Mouse (Mus musculus): ENCODE data around the gene Vmn2r8. TPM values are rescaled to one million over a fixed set of nuclear protein-coding genes. Genes with fewer than 3 reads are reported as not detected.
"Not testable (repeated sequence)": the region's sequence is repeated elsewhere in the genome, so short reads cannot be mapped to it uniquely, and the experiment has no call there.

The Vmn2r8 gene
- not detected in 2 replicates for polyA plus RNA-seq (2015; fragmentation: Nextera tagmentation; extraction: Ambion mirVana)

GRCm38 (mm10) chr5:108808750-108809149, at the start of gene Vmn2r8:
Gene Vmn2r8 (minus strand): TSS chr5:108808850.
- ATAC-seq (ENCODE audit: insufficient read depth); H3K4me2 ChIP-seq; H3K27me3 ChIP-seq; H3K9ac ChIP-seq; H3K4me1 ChIP-seq (replicated peaks); H3K27ac ChIP-seq (replicated peaks); H3K4me3 ChIP-seq (replicated peaks); H3K9me3 ChIP-seq (replicated peaks); H3K36me3 ChIP-seq (replicated peaks): not testable (repeated sequence)
- WGBS (ENCODE audit: insufficient replicate concordance), result 49% methylated on average over 2 of the region's 2 CpGs

GRCm38 (mm10) chr5:108852501-108852900, 43.9 kb upstream of the Vmn2r8 start, which contains the start of gene Vmn2r9:
Gene Vmn2r9 (minus strand): TSS chr5:108852601.
- not testable (repeated sequence) for H3K4me2 ChIP-seq; H3K9ac ChIP-seq; H3K9me3 ChIP-seq (replicated peaks); H3K4me1 ChIP-seq (replicated peaks); H3K27me3 ChIP-seq; H3K4me3 ChIP-seq (replicated peaks); ATAC-seq (ENCODE audit: insufficient read depth); H3K27ac ChIP-seq (replicated peaks); H3K36me3 ChIP-seq (replicated peaks)
- WGBS (ENCODE audit: insufficient replicate concordance), result 35% methylated on average over 1 of the region's 1 CpGs

- H3K4me1 ChIP-seq (replicated peaks), result no peaks in the 10 kb centered on the region
- H3K27ac ChIP-seq (replicated peaks), result no peak overlapping the region
- WGBS (ENCODE audit: insufficient replicate concordance), result 11% methylated on average over 1 of the region's 1 CpGs
- no peaks in the 10 kb centered on the region for H3K9me3 ChIP-seq (replicated peaks)
- no peaks in the 10 kb centered on the region for H3K27me3 ChIP-seq
- H3K4me3 ChIP-seq (replicated peaks), result no peak overlapping the region
- no peaks in the 10 kb centered on the region for H3K36me3 ChIP-seq (replicated peaks)
- H3K4me2 ChIP-seq, result no peak overlapping the region
- no peak overlapping the region for H3K9ac ChIP-seq
- no peak for ATAC-seq (ENCODE audit: insufficient read depth)
Measured at GRCm38 (mm10) chr5:108849466-108849865, 40.8 kb upstream of the Vmn2r8 start.

GRCm38 (mm10) chr5:108836156-108836555, 27.5 kb upstream of the Vmn2r8 start:
- H3K4me2 ChIP-seq, result no peak overlapping the region
- H3K27ac ChIP-seq (replicated peaks), result no peak overlapping the region
- peak; percentile 18; the same call in 1 of the 2 replicates for ATAC-seq (ENCODE audit: insufficient read depth)
- H3K36me3 ChIP-seq (replicated peaks), result no peaks in the 10 kb centered on the region
- H3K4me1 ChIP-seq (replicated peaks), result no peaks in the 10 kb centered on the region
- no peak overlapping the region for H3K9ac ChIP-seq
- no peaks in the 10 kb centered on the region for H3K9me3 ChIP-seq (replicated peaks)
- H3K4me3 ChIP-seq (replicated peaks), result no peak overlapping the region
- WGBS (ENCODE audit: insufficient replicate concordance), result 43% methylated on average over 1 of the region's 1 CpGs
- H3K27me3 ChIP-seq, result no peaks in the 10 kb centered on the region

- whole genome bisulfite sequencing (ENCODE audit: insufficient replicate concordance), result 65% methylated on average over 2 of the region's 2 CpGs
Measured at GRCm38 (mm10) chr5:108823276-108823675, 14.6 kb upstream of the Vmn2r8 start.

GRCm38 (mm10) chr5:108803646-108804045, 5.0 kb downstream of the Vmn2r8 start:
- H3K4me3 ChIP-seq (replicated peaks), result no peak overlapping the region
- no peak overlapping the region for H3K27ac ChIP-seq (replicated peaks)
- no peaks in the 10 kb centered on the region for H3K4me1 ChIP-seq (replicated peaks)
- 24% methylated on average over 1 of the region's 1 CpGs for WGBS (ENCODE audit: insufficient replicate concordance)
- H3K4me2 ChIP-seq, result no peak overlapping the region
- no peaks in the 10 kb centered on the region for H3K9me3 ChIP-seq (replicated peaks)
- no peaks in the 10 kb centered on the region for H3K36me3 ChIP-seq (replicated peaks)
- no peaks in the 10 kb centered on the region for H3K27me3 ChIP-seq
- no peak for ATAC-seq (ENCODE audit: insufficient read depth)
- H3K9ac ChIP-seq, result no peak overlapping the region

More at GRCm38 (mm10) chr5:108823276-108823675, 14.6 kb upstream of the Vmn2r8 start:
- Histone ChIP-seq H3K9ac (no peak overlapping the region), H3K27me3 (no peaks in the 10 kb centered on the region), H3K4me1 (replicated peaks) (no peaks in the 10 kb centered on the region), H3K36me3 (replicated peaks) (no peaks in the 10 kb centered on the region), H3K4me3 (replicated peaks) (no peak overlapping the region), H3K4me2 (no peak overlapping the region), H3K27ac (replicated peaks) (no peak overlapping the region), H3K9me3 (replicated peaks) (no peaks in the 10 kb centered on the region)
- no peak for ATAC-seq (ENCODE audit: insufficient read depth)

GRCm38 (mm10) chr5:108795263-108795662, 13.4 kb downstream of the Vmn2r8 start, which contains the start of gene Tmed11:
Gene Tmed11 (minus strand): TSS chr5:108795363.
- not testable (repeated sequence) for ATAC-seq (ENCODE audit: insufficient read depth); H3K27ac ChIP-seq (replicated peaks); H3K4me1 ChIP-seq (replicated peaks); H3K9ac ChIP-seq; H3K4me3 ChIP-seq (replicated peaks); H3K9me3 ChIP-seq (replicated peaks); H3K27me3 ChIP-seq; H3K4me2 ChIP-seq; H3K36me3 ChIP-seq (replicated peaks)
- WGBS (ENCODE audit: insufficient replicate concordance), result 40% methylated on average over 2 of the region's 2 CpGs

GRCm38 (mm10) chr5:108790385-108790784, 18.3 kb downstream of the Vmn2r8 start:
- H3K4me3 ChIP-seq (replicated peaks); ATAC-seq (ENCODE audit: insufficient read depth); H3K9ac ChIP-seq; H3K27ac ChIP-seq (replicated peaks); H3K4me2 ChIP-seq; H3K4me1 ChIP-seq (replicated peaks); H3K27me3 ChIP-seq; H3K36me3 ChIP-seq (replicated peaks); H3K9me3 ChIP-seq (replicated peaks): not testable (repeated sequence)
- WGBS (ENCODE audit: insufficient replicate concordance), result 32% methylated on average over 1 of the region's 1 CpGs

GRCm38 (mm10) chr5:108774630-108775306, 33.9 kb downstream of the Vmn2r8 start, which contains the start of gene Rnf212:
Gene Rnf212 (minus strand): TSS chr5:108774982.
- H3K4me3 ChIP-seq (replicated peaks), result no peak within 1 kb of the TSS

GRCm38 (mm10) chr5:108760002-108760401, 48.6 kb downstream of the Vmn2r8 start:
- WGBS (ENCODE audit: insufficient replicate concordance), result 50% methylated on average over 2 of the region's 2 CpGs

More at GRCm38 (mm10) chr5:108774630-108775306, 33.9 kb downstream of the Vmn2r8 start, which contains the start of gene Rnf212:
- Histone ChIP-seq H3K4me2 (no peak within 1 kb of the TSS), H3K4me1 (replicated peaks) (no peaks in the 10 kb centered on the region), H3K9me3 (replicated peaks) (no peaks in the 10 kb centered on the region), H3K36me3 (replicated peaks) (no peaks in the 10 kb centered on the region), H3K27ac (replicated peaks) (no peak within 1 kb of the TSS), H3K27me3 (no peaks in the 10 kb centered on the region), H3K9ac (no peak within 1 kb of the TSS)
- 65% methylated on average over 40 of the region's 40 CpGs for WGBS (ENCODE audit: insufficient replicate concordance)
- ATAC-seq (ENCODE audit: insufficient read depth), result no peak

GRCm38 (mm10) chr5:108758396-108758795, 50.3 kb downstream of the Vmn2r8 start:
- H3K4me3 ChIP-seq (replicated peaks), result no peak overlapping the region
- no peaks in the 10 kb centered on the region for H3K36me3 ChIP-seq (replicated peaks)
- H3K27ac ChIP-seq (replicated peaks), result no peak overlapping the region
- H3K9me3 ChIP-seq (replicated peaks), result no peaks in the 10 kb centered on the region
- no peaks in the 10 kb centered on the region for H3K4me1 ChIP-seq (replicated peaks)
- WGBS (ENCODE audit: insufficient replicate concordance), result 44% methylated on average over 3 of the region's 3 CpGs
- H3K27me3 ChIP-seq, result peaks cover 3% of the 10 kb centered on the region; the same call in 1 of the 2 replicates
- H3K4me2 ChIP-seq, result no peak overlapping the region
- H3K9ac ChIP-seq, result no peak overlapping the region
- ATAC-seq (ENCODE audit: insufficient read depth), result no peak

More at GRCm38 (mm10) chr5:108760002-108760401, 48.6 kb downstream of the Vmn2r8 start:
- peaks cover 3% of the 10 kb centered on the region; the same call in 1 of the 2 replicates for H3K27me3 ChIP-seq
- H3K36me3 ChIP-seq (replicated peaks), result no peaks in the 10 kb centered on the region
- no peak overlapping the region for H3K27ac ChIP-seq (replicated peaks)
- H3K9ac ChIP-seq, result no peak overlapping the region
- no peak overlapping the region for H3K4me2 ChIP-seq
- no peak for ATAC-seq (ENCODE audit: insufficient read depth)
- H3K4me3 ChIP-seq (replicated peaks), result no peak overlapping the region
- no peaks in the 10 kb centered on the region for H3K9me3 ChIP-seq (replicated peaks)
- no peaks in the 10 kb centered on the region for H3K4me1 ChIP-seq (replicated peaks)
